Mouse (Mus musculus): ENCODE measurements around the gene Nemp1.

The Nemp1 gene

GRCm38 (mm10) chr10:127728437-127728836 is 61.7 kb downstream of the Nemp1 start:
- no peak for DNase-seq

DNA sequence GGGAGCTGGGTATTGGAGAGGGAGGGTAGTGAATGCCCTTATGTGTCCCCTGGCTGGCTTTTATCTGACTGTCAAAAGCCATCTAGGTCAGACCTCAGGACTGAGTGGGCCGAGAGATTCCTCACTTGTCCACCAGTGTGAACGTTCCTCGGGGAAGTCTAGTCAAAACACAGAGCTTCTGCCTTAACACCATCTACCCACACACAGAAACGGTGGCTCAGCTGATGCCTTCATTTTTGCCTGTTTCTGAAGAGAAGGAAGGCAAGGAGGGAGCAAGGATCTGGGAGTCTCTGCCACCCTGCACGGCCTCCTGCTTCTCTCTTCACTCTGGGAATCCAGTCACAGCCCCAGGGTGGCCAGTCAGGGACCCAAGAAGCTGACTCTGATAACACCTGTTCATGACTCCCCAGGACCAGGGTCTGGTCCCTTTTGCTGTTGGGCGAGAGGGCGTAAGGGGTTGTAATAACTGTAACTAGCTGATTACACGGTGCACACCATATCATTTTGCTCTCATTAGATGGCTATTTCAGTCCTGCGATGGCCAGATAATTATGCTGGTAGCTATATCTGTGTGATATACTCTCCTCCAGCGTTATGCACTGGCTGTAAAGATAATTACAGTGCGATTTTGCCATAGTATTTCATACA is 63.7 kb downstream of the Nemp1 start:
- DNase-seq: no peak

- DNase-seq: no peak
These were observed 64.2 kb downstream of the Nemp1 start for GRCm38 (mm10) chr10:127730933-127731310.

DNA sequence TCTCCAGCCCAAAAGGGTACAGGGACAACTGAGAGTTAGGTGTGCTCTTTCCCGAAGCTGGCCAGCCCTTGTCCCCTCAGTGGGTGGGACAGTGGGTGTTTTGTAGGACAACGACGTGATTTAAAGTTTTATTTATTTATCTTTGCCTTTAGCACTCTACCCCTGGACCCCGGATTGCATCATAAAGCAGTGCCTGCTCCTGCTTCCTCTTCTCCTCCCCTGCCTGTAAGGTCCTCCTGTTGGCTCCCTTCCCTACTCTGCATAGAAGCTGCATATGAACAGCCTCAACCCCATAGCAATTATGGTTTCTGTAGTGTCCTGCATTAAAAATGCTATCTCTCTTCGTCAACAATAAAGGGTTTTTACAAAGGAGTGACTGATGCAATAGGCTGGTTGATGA is 64.7 kb downstream of the Nemp1 start:
- no peak for DNase-seq

DNA sequence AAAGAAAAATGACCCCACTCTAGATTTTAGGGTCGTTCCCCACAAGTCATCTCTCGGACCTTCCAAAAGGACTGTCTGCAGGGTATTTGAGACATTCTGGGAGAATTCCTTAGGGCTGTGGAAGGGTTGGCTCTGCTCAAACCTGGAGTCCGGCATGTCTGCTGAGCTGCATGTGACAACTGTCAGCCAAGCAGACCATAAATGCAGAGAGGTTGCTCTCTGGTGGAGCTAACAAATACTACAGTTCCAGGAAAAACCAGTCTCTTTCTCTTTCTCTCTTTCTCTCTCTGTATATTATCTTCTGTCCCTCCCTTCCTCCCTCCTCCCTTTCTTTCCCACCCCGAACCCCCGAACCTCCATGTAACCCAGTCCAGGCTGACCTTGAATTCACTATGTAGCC is 67.7 kb downstream of the Nemp1 start:
- no peak for DNase-seq

GRCm38 (mm10) chr10:127736266-127736665 is 69.6 kb downstream of the Nemp1 start:
- no peak for DNase-seq

DNA sequence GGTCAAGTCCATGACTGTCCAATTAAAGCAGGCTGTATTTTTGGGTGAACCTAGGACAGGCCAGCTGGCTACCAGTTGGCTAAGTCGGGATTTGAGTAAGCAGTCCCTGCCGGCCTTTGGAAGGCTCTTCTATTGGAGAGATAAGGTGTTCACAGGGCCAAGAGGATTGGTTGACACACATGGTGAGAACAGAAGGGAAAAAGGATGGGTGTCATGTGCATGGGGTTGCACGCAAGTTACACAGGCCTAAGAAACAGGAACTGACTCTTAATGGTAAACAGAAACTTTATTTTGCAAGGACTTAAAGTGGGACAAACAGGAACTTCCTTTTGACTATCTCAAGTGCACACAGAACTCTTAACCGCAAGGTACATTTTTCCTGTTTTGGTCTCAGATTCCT is 70.2 kb downstream of the Nemp1 start:
- DNase-seq: no peak

DNA sequence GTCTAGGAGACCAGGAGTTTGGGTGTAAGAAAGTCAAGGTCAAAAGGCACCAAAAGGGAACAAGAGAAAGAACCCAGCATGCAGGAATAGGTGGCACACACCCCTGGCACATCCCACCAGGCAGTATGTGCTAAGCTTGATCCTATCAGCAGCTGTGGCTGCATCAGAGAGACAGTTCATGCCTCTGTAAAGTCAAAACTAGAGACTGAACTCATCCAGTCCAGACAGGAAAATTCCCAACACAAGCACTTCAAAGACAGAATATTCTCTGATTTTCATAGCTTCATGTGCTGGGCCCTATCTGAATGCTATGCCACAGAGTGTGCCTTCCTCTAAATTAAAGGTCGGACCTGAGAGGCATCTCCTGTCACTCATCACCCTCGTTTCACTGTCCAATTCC is 70.9 kb downstream of the Nemp1 start:
- no peak for DNase-seq

DNA sequence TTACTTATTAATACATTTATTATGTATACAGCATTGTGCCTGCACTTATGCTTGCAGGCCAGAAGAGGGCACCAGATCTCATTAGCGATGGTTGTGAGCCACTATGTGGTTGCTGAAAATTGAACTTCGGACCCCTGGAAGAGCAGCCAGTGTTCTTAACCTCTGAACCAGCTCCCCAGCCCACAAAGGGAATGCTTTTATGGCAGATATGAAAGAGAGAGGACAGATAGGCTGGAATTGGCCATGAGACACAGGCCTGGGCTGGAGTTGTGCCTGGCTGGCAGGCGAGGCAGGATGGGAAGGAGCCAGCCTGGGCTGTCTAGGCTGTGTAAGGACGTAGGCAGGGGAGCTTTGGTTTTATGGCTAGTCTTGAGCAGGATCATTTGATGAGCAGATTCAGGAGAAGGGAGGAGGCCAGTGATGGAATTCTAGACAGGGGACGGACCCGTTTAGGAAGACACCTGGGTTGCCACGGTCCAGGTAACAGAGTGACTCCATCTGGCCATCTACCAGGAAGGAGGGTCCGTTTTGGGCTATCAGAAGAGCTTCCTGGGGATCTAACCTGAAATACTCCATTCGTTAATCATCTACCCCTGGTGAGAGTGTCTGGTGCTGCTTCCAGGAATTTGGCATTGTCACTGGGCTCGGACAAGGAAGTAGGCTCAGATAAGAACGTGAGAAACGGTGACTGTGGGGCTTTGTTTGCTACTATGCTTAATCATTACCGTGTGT is 71.6 kb downstream of the Nemp1 start:
- DNase-seq: peak; percentile 56 to 79

DNA sequence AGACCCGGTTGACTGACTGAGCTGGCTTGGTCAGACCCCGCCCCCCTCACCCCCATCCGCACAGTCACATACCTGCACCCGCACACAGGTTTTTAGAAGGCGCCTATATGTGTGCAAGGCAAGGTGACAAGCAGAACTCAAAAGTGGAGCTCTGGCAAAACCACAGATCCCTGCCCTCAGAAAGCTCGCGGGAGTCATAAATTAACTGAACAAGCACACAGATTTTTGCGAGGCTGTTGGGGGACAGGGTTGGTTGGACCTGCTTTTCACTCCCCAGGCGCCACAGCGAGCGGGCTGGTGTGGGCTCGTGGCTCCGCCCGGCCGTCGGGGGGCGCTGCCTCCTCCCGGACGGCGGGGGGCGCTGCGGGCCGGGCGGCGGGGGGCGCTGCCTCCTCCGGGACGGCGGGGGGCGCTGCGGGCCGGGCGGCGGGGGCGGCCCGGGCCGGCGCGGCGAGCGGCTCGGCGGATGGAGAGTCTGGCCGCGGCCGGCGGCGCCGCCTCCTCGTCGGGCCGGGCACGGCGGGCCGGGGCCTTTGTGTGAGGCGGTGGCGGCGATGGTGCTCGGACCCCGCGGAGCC is 72.5 kb downstream of the Nemp1 start, which contains the start of gene Zbtb39:
Zbtb39 (plus strand) TSS at position 456 of the 578 bp plus-strand sequence.
- DNase-seq: peak; percentile 65 to 76

GRCm38 (mm10) chr10:127739661-127740161 is 73.0 kb downstream of the Nemp1 start:
- peak in 1 of 2 experiments; percentile 38 for DNase-seq

- peak; percentile 47 to 64 for DNase-seq
These were observed 78.0 kb downstream of the Nemp1 start for GRCm38 (mm10) chr10:127744661-127745060.

GRCm38 (mm10) chr10:127745886-127746285 is 79.2 kb downstream of the Nemp1 start:
- no peak for DNase-seq

DNA sequence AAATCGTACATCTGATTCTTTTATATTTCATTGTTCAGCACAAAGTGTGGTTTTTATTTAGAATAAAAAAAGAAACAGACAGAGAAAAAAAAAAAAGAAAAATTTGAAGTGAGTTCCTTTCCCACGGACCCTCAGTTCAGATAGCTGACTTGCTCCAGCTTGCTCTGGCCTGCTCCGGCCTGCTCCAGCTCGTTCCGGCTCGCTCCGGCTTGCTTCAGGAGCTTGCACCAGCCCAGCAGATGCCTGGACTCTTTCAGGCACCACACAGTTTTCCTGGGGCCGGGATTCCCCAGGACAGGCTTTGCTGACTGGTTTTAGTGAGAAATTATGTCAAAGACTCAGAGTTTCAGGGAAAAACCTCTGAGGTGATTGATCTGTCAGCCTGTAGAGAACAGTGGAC is 80.6 kb downstream of the Nemp1 start:
- peak; percentile 70 to 75 for DNase-seq

GRCm38 (mm10) chr10:127748847-127749612 is 82.3 kb downstream of the Nemp1 start:
- DNase-seq: peak; percentile 57 to 78

DNA sequence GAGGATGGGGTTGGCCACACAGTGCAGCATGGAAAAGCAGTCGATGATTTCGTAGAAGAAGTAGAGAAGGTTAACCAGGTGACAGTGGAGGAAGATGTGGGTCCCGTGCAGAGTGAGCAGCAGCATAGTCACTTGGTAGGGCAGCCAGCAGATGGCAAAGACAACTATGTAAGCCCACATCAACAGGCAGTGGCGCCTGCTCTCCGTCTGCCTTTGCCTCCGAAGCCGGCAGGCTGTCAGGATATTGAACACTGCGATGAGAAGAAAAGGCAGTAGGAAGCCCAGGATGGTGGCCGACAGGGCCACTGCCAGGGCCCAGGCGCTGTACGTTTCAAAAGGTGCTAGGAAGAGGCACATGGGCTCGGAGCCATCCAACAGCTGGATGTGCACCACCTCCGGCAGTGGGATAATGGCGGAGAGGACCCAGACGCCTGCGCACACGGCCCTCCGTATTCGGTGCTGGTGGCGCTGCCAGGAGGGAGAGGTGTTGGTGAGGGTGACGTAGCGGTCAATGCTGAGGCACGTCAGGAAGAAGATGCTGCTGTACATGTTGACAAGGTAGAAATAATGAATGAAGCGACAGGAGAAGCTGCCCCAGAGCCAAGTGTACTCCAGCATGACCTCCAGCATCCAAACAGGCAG is 83.6 kb downstream of the Nemp1 start:
- DNase-seq: no peak

Measured in kidney, adult 8-10 months (tissue).